Mouse (Mus musculus) heart, embryonic 14.5 days (tissue): ENCODE measurements around the gene Ankrd13c. TPM values are rescaled to one million over a fixed set of nuclear protein-coding genes. Genes with fewer than 3 reads are reported as not detected.

Experiments
- ATAC-seq: fragments of 200-750 bp; cut with Nextera tagmentation; 2 replicates; pipeline ENCODE4 v1.8.0; 2017; ENCODE audit warnings: low read depth, moderate TSS enrichment; ENCODE audit not compliant: insufficient number of reproducible peaks, insufficient read depth, low FRiP score
- H3K27ac ChIP-seq, 2 experiments: fragments of 200-500 bp in 1 of 2; fragments of 300-500 bp in 1 of 2; sonication (generic) in 1 of 2; replicated peaks in 1 of 2; 2 replicates each; pipeline ENCODE4 v1.5.1; 2012 to 2014; ENCODE audit warnings: low read depth in 2 of 2, low read length in 2 of 2, control low read depth in 1 of 2, mild to moderate bottlenecking in 1 of 2, mixed read lengths in 1 of 2; ENCODE audit not compliant: control insufficient read depth in 1 of 2, insufficient read depth in 1 of 2
- H3K27me3 ChIP-seq: fragments of 300-500 bp; sonication (generic); 2 replicates; pipeline ENCODE4 v1.6.1; 2014; ENCODE audit warnings: mild to moderate bottlenecking, low read length, control low read depth; ENCODE audit not compliant: control insufficient read depth, insufficient read depth
- H3K36me3 ChIP-seq: fragments of 300-500 bp; sonication (generic); 2 replicates; pipeline ENCODE4 v1.6.1; 2014; ENCODE audit warnings: mild to moderate bottlenecking, control low read depth, low read length, mixed read lengths; ENCODE audit not compliant: control insufficient read depth, insufficient read depth
- H3K4me1 ChIP-seq, 2 experiments: fragments of 200-500 bp in 1 of 2; fragments of 300-500 bp in 1 of 2; sonication (generic) in 1 of 2; 2 replicates each; pipeline ENCODE4 v1.6.1; 2012 to 2014; ENCODE audit warnings: low read length in 2 of 2, control low read depth in 1 of 2, mixed read lengths in 1 of 2; ENCODE audit not compliant: control insufficient read depth in 2 of 2, insufficient read depth in 2 of 2
- H3K4me2 ChIP-seq: fragments of 300-500 bp; sonication (generic); 2 replicates; pipeline ENCODE4 v1.6.1; 2014; ENCODE audit warnings: mild to moderate bottlenecking, low read length
- H3K4me3 ChIP-seq, 2 experiments: fragments of 200-500 bp in 1 of 2; fragments of 300-500 bp in 1 of 2; sonication (generic) in 1 of 2; 2 replicates each; pipeline ENCODE4 v1.5.1; 2012 to 2014; ENCODE audit warnings: low read length in 2 of 2, mild to moderate bottlenecking in 2 of 2, control low read depth in 1 of 2, low read depth in 1 of 2, moderate library complexity in 1 of 2; ENCODE audit not compliant: control insufficient read depth in 1 of 2, insufficient read depth in 1 of 2
- H3K9ac ChIP-seq: fragments of 300-500 bp; sonication (generic); 2 replicates; pipeline ENCODE4 v1.6.1; 2014; ENCODE audit warnings: mild to moderate bottlenecking, low read length
- H3K9me3 ChIP-seq: fragments of 300-500 bp; sonication (generic); 2 replicates; pipeline ENCODE4 v1.6.1; 2016; ENCODE audit warnings: low read length, control low read depth; ENCODE audit not compliant: control insufficient read depth
- WGBS: fragments of 180-500 bp; shearing (Covaris S2); extraction: QIAGEN DNeasy Blood & Tissue Kit; methylation state at CpG from one replicate; pipeline ENCODE4 v1.1.7; 2014; 5-methylcytosine and 5-hydroxymethylcytosine counted together
- polyA plus RNA-seq: library from polyadenylated mRNA; unstranded; fragments of >200 nt; fragmentation: Nextera tagmentation; extraction: Ambion mirVana; gene quantifications from 2 replicates; pipeline ENCODE4 v1.2.1, GENCODE M21; 2014

The Ankrd13c gene
- polyA plus RNA-seq, 1 experiment from 2014 or later, result 29.0 TPM

- no peaks in the 10 kb centered on the region for H3K27me3 ChIP-seq
- H3K9ac ChIP-seq, result no peak overlapping the region
- ATAC-seq, result no peak
- H3K4me3 ChIP-seq, result no peak overlapping the region
- no peaks in the 10 kb centered on the region for H3K9me3 ChIP-seq
- no peak overlapping the region for H3K27ac ChIP-seq
- WGBS, result 84% methylated on average over 2 of the region's 2 CpGs
- H3K4me2 ChIP-seq, result no peak overlapping the region
- peaks cover 4% of the 10 kb centered on the region for H3K36me3 ChIP-seq
- H3K4me1 ChIP-seq, result no peaks in the 10 kb centered on the region
Measured at GRCm38 (mm10) chr3:157955466-157955865, 8.4 kb downstream of the Ankrd13c start.

GRCm38 (mm10) chr3:157956201-157956600 lies 9.2 kb downstream of the Ankrd13c start:
- H3K4me2 ChIP-seq, result no peak overlapping the region
- H3K4me3 ChIP-seq, result no peak overlapping the region
- no peaks in the 10 kb centered on the region for H3K9me3 ChIP-seq
- no peak for ATAC-seq
- H3K36me3 ChIP-seq, result peaks cover 2% of the 10 kb centered on the region
- WGBS, result 88% methylated on average over 3 of the region's 3 CpGs
- H3K27ac ChIP-seq, result no peak overlapping the region
- no peak overlapping the region for H3K9ac ChIP-seq
- H3K4me1 ChIP-seq, result no peaks in the 10 kb centered on the region
- H3K27me3 ChIP-seq, result no peaks in the 10 kb centered on the region

- H3K9ac ChIP-seq, result no peak overlapping the region
- no peak overlapping the region for H3K4me3 ChIP-seq
- no peaks in the 10 kb centered on the region for H3K27me3 ChIP-seq
- no peak overlapping the region for H3K4me2 ChIP-seq
- ATAC-seq, result no peak
- peaks cover 3% of the 10 kb centered on the region for H3K36me3 ChIP-seq
- H3K9me3 ChIP-seq, result no peaks in the 10 kb centered on the region
- H3K4me1 ChIP-seq, result no peaks in the 10 kb centered on the region
- no peak overlapping the region for H3K27ac ChIP-seq
Measured at GRCm38 (mm10) chr3:157957320-157957719, 10.3 kb downstream of the Ankrd13c start.

GRCm38 (mm10) chr3:157971151-157971550 lies 24.1 kb downstream of the Ankrd13c start:
- Histone ChIP-seq H3K4me1 (no peaks in the 10 kb centered on the region), H3K4me2 (no peak overlapping the region), H3K27me3 (no peaks in the 10 kb centered on the region), H3K36me3 (peaks cover 8% of the 10 kb centered on the region; the same call in 1 of the 2 replicates), H3K9ac (no peak overlapping the region), H3K27ac (no peak overlapping the region), H3K9me3 (no peaks in the 10 kb centered on the region), H3K4me3 (no peak overlapping the region)
- ATAC-seq, result no peak
- WGBS, result 93% methylated on average over 2 of the region's 2 CpGs

- H3K4me2 ChIP-seq, result no peak overlapping the region
- H3K9ac ChIP-seq, result no peak overlapping the region
- peaks cover 8% of the 10 kb centered on the region; the same call in 1 of the 2 replicates for H3K36me3 ChIP-seq
- no peaks in the 10 kb centered on the region for H3K27me3 ChIP-seq
- no peak for ATAC-seq
- no peak overlapping the region for H3K27ac ChIP-seq
- WGBS, result 96% methylated on average over 2 of the region's 2 CpGs
- no peak overlapping the region for H3K4me3 ChIP-seq
- no peaks in the 10 kb centered on the region for H3K9me3 ChIP-seq
- H3K4me1 ChIP-seq, result no peaks in the 10 kb centered on the region
Measured at GRCm38 (mm10) chr3:157973236-157973635, 26.2 kb downstream of the Ankrd13c start.

GRCm38 (mm10) chr3:157979619-157980018 lies 32.6 kb downstream of the Ankrd13c start:
- peaks cover 8% of the 10 kb centered on the region; the same call in 1 of the 2 replicates for H3K36me3 ChIP-seq
- no peak for ATAC-seq
- no peak overlapping the region for H3K4me2 ChIP-seq
- no peaks in the 10 kb centered on the region for H3K9me3 ChIP-seq
- H3K4me1 ChIP-seq, result no peaks in the 10 kb centered on the region
- no peak overlapping the region for H3K27ac ChIP-seq
- H3K9ac ChIP-seq, result no peak overlapping the region
- no peak overlapping the region for H3K4me3 ChIP-seq
- no peaks in the 10 kb centered on the region for H3K27me3 ChIP-seq

- no peak overlapping the region for H3K27ac ChIP-seq
- H3K4me3 ChIP-seq, result no peak overlapping the region
- no peak for ATAC-seq
- peaks cover 39% of the 10 kb centered on the region for H3K36me3 ChIP-seq
- no peaks in the 10 kb centered on the region for H3K4me1 ChIP-seq
- H3K9ac ChIP-seq, result no peak overlapping the region
- H3K4me2 ChIP-seq, result no peak overlapping the region
- no peaks in the 10 kb centered on the region for H3K27me3 ChIP-seq
- H3K9me3 ChIP-seq, result no peaks in the 10 kb centered on the region
Measured at GRCm38 (mm10) chr3:157993322-157993721, 46.3 kb downstream of the Ankrd13c start.

GRCm38 (mm10) chr3:157995726-157996125 lies 48.7 kb downstream of the Ankrd13c start:
- Histone ChIP-seq H3K27me3 (no peaks in the 10 kb centered on the region), H3K9me3 (no peaks in the 10 kb centered on the region)
- 100% methylated on average over 2 of the region's 2 CpGs for WGBS

More at GRCm38 (mm10) chr3:157995726-157996125, 48.7 kb downstream of the Ankrd13c start:
- no peaks in the 10 kb centered on the region for H3K4me1 ChIP-seq
- H3K4me3 ChIP-seq, result no peak overlapping the region
- no peak for ATAC-seq
- H3K4me2 ChIP-seq, result no peak overlapping the region
- H3K27ac ChIP-seq, result no peak overlapping the region
- no peak overlapping the region for H3K9ac ChIP-seq
- H3K36me3 ChIP-seq, result peaks cover 33% of the 10 kb centered on the region; the same call in 1 of the 2 replicates
